Mouse (Mus musculus) thymus, postnatal 14 days (tissue): ENCODE measurements around the gene Ralgps1.
"Not testable (repeated sequence)": the region's sequence is repeated elsewhere in the genome, so short reads cannot be mapped to it uniquely, and the experiment has no call there.

ENCODE experiments used
- DNase-seq: peaks from one replicate; pipeline ENCODE4 v3.0.0; 2021

The Ralgps1 gene

DNA sequence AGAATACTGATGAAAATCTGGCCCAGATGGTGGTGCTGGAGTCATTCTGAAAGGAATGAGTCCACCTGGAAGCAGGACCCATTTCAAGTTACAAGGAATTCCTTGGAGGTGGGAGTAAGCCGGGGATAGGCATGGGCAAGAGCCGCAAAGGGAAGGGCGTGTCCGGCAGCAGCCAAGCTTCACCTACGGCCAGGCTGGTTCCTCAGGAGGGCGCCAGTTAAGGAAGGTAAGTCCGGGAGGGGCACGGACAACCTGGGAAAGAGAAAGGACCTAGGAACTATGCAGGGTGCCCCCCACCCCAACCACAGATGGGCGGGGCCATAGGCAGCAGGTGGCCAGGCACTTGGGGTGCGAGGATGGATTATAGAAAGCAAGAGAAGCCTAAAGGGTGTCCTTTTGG is 241.6 kb downstream of the Ralgps1 start:
- DNase-seq: peak; percentile 41

GRCm38 (mm10) chr2:33129005-33129404 is 242.3 kb downstream of the Ralgps1 start:
- DNase-seq: no peak

DNA sequence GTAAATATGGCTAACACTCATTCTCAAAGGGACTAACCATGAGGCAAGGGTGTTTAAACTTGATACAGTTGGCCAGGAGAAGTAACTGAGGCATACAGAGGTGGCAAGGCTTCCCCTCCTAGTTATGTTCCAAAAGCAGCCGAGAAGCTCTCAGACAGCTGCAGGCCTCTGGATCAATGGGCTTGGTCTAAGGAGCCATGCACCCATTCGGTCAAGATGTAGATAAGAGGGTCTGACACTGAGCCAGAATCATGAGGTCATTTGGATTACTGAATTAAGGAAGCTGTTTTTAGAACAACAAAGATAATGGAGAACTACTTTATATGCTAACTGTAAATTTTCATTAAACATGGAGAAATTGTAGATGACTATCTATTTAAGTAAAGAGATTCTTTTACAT is 244.0 kb downstream of the Ralgps1 start:
- DNase-seq: no peak

DNA sequence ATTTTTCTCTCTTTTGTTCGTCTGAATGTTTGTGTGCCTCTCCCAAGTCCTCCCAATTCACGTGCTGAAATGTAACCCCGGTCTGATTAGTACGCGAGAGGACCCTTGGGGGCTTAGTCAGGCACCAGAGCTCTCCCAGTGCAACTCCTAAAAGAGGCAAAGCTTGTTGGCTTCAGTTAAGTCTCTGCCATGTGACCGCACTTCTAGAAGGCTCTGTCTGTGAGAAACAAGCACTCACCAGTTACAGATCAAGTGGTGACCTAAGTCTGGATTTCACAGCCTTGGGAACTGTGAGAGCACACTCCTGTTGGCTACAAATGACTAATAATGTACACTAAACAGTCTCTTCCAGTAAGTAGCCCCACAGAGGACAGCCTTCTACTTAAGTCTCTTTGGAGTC is 248.4 kb downstream of the Ralgps1 start:
- no peak for DNase-seq

- DNase-seq: no peak
Measured at GRCm38 (mm10) chr2:33100536-33100935, 270.8 kb downstream of the Ralgps1 start.

- not testable (repeated sequence) for DNase-seq
Measured at GRCm38 (mm10) chr2:33097326-33097725, 274.0 kb downstream of the Ralgps1 start.

DNA sequence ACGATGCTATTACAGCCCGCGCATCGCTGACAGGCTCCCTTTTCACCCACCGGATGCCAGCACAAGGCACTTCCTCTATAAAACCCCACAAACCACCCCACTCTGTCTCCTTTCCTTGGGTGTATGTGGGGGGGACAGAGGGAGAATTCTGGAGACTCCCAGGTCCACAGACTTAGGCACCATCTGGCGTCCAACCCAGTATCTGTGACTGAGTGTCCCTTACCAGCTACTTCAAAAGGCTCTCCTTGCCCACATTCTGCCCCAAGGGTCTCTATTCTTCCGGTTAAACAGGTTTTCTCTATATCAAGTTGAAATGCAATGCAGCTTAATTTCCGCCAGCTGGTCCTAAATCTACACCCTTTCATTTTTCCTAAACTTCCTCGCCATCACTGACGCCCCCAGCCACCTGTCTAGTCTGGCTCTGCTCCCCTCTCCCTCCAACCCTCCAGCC is 276.0 kb downstream of the Ralgps1 start:
- DNase-seq: peak; percentile 39

DNA sequence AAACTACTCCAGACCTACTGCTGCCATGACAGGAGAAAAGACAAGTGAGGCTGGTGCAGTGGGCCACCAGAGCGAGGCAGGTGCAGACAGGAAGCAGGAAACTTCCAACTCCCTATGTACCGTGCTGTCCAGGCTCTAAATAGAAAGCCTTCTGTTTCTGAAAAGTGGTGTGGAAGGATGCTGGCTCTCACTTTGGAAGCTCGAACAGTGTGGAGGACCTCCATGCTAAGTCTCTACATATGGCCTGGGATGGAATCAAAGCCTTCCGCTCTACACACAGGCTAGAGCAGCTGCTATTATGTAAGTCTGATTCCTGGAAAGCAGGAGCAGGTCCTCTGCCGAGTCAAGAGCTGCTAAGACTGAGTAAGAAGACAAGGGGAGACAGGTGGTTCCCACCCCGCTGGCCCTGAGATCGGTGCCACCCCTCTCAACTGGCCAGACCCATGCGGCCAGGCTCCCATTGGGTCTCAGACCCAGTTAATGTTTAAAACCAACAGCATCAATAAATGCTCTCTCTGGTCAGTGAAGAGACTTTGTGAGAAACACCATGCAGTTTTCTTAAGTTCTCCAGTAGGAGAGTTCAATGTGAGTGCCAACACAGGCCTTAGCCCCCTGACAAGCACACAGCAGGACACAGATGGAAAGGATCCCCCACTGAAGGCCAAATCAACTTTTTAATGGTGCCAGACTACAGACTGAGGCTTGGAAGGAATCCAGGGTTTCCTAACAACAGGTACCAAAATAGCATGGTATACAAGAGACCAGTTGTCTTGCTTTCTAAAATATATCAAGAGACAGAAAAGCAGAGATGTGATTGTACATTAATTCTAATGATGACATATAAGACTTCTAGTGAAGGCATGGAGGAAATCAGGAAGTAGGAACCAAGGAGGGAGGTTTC is 280.4 kb downstream of the Ralgps1 start:
- no peak for DNase-seq

DNA sequence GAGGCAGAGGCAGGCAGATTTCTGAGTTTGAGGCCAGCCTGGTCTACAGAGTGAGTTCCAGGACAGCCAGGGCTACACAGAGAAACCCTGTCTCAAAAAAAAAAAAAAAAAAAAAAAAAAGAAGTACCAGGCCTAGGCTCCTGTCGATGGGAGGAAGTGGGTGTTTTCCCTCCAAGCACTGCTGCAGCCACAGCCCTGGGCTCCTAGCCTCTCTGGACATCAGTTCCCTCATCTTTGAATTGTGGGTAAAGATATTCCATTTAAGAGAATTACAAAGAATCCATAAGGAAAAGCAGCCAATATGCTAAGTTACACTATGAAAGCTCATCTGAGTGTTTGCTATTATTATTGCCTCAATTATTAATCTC is 281.3 kb downstream of the Ralgps1 start:
- not testable (repeated sequence) for DNase-seq

GRCm38 (mm10) chr2:33089356-33090032 is 281.8 kb downstream of the Ralgps1 start:
- no peak for DNase-seq

GRCm38 (mm10) chr2:33086671-33087363 is 284.5 kb downstream of the Ralgps1 start:
- DNase-seq: no peak

- no peak for DNase-seq
Measured at GRCm38 (mm10) chr2:33086016-33086596, 285.2 kb downstream of the Ralgps1 start.

DNA sequence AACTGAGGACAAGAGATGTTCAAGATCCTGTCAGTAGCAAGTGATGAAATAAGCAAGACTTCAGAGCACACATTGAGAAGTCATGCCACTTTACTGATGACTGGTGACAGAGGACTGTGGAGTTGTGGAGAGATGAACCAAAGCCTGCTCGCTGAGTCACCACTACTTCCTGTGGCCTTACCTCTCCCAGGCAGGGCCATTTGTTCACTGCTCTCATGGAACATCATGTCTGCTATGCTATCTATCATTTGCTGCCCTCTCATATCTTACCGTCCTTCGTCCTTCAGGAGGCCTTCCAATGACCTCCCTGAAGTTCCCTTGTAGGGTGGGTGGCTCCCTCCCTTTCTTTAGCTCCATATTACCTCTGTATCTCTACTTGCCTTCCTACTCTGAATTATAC is 287.1 kb downstream of the Ralgps1 start:
- DNase-seq: no peak
